Mouse (Mus musculus) large intestine, adult 2 months (tissue): ENCODE results near the gene Brd3os. TPM values are rescaled to one million over a fixed set of nuclear protein-coding genes. Genes with fewer than 3 reads are reported as not detected.

Experiments used
- DNase-seq: peaks from one replicate; pipeline ENCODE4 v3.0.0-alpha.2; 2012; ENCODE audit warnings: low read depth, low spot score
- WGBS: fragments of 180-500 bp; shearing (Covaris S2); methylation state at CpG from one replicate; pipeline ENCODE4 v1.1.7; 2018; 5-methylcytosine and 5-hydroxymethylcytosine counted together
- polyA plus RNA-seq: library from polyadenylated mRNA; depleted of rRNA; stranded (reverse); fragments of >200 nt; gene quantifications from 2 replicates; pipeline ENCODE4 v1.2.3, GENCODE M21; 2012

Gene Brd3os
- polyA plus RNA-seq, 1 experiment, result 1.8 TPM

DNA sequence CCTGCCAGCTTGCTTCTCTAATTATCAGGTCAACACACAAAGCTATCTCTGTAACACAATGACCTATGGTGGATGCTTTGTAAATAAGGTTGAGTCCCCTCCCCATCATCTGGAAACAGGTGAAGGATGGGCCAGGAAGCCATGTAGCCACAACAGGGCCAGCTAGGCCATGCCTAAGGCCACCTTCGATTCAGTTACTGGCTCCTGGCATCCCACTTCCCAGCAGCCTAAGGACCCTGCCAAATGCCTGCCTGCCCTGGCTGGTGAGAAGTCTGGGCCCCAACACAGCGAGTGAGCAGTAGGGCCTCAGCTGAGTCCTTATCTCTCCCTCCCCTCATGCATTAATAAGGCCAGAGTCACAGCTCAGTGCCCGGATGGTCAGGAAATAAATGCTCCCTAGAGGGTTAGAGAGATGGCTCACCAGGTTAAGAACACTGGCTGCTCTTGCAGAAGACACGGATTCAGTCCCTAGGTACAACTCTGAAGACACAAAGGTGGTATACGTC lies 24.4 kb upstream of the Brd3os start:
- no peak for DNase-seq
- 67% methylated on average over 5 of the region's 5 CpGs for WGBS

- DNase-seq, result no peak
- WGBS, result 13% methylated on average over 6 of the region's 6 CpGs
These were observed 23.5 kb upstream of the Brd3os start for GRCm38 (mm10) chr2:27418577-27419070.

DNA sequence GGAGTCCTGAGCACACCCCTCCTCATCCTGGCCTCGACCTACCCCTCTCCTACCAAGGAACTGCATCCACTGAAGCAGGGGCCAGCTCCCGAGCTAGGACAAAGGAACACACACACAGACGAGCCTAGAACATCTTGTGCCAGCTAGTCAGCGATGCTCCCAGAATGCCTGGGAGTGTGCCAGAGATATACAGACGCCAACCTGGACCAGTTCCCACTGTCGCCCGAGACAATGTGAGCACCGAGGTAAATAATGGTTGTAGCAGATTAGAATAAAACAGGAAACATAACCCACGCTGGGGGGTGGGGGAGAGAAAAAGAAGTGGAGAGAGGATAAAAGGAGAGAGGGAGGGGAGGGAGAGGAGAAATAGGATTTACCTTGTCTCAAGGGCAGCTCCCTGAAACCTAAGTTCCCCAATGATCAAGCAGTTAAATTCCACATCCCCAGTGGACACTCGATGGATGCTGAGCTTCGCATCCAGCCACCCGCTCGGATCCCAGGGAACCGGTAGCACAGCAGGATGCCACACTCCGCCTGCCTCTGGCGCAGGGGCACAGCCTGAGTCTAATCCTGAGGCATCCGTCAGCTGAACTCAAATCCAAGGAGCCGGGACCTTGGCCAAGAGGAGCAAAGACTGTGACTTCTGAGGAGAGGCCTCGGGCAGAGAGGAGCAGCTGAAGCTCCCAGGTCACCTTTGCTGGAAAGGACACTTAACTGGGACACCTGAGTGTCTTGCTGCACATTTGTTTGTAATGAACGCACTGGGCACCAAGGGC lies 20.6 kb upstream of the Brd3os start:
- no peak for DNase-seq
- WGBS, result 57% methylated on average over 20 of the region's 20 CpGs

GRCm38 (mm10) chr2:27423596-27423995 lies 18.5 kb upstream of the Brd3os start:
- no peak for DNase-seq
- WGBS, result 79% methylated on average over 7 of the region's 7 CpGs

DNA sequence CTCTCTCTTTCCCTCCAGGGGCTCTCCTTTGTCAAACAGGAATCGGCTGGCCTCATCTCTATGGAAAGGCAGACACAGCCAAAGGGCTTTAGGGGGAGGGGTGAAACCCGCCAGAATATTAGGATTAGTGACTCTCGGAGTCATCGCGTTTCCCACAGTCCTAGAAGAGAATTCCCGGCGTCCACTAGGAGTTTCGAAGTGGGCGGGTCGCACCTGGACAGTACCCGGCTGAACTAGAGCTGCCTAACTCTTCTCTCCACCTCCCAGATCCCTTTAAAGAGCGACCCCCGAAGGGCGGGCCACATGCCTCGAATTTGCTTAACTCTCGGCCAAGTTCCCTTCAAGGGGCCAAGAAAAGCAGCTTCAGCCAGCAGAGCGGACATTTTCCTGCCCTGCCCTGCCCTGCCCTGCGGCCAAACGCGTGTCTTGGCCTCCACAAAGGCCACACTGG lies 16.9 kb upstream of the Brd3os start:
- DNase-seq, result no peak
- 14% methylated on average over 20 of the region's 20 CpGs for WGBS

DNA sequence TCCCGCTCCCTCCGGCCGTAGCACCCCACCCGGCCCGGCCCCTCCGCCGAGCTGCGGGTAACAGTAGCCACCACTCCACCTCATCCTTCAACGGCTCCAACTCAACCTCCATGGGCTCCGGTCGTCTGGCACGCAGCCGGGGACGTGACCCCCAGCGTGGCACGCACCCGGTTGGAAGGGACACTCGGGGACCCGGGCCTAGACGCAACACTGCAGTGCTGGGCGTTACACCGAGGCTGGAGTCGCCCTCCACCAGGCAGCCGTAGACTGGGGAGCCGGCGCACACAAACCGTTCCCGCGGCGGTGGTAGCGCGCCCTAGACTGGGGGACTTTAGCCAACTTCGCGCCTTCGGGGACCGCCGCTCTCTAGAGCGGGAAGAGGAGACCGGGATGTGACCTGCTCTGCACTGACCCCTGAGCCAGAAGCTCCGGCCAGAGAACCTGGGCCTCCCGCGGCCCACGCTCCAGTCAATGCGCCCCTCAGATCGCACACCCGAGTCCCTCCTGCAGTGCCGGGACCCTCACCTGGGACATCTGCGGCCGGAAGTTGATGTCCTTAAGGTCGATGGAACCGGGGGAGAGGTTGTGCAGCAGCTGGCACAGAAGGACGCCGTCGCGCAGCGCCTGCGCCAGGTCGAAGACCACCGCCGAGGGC lies 16.2 kb upstream of the Brd3os start:
- no peak for DNase-seq
- WGBS, result under 1% methylated on average over 60 of the region's 60 CpGs

DNA sequence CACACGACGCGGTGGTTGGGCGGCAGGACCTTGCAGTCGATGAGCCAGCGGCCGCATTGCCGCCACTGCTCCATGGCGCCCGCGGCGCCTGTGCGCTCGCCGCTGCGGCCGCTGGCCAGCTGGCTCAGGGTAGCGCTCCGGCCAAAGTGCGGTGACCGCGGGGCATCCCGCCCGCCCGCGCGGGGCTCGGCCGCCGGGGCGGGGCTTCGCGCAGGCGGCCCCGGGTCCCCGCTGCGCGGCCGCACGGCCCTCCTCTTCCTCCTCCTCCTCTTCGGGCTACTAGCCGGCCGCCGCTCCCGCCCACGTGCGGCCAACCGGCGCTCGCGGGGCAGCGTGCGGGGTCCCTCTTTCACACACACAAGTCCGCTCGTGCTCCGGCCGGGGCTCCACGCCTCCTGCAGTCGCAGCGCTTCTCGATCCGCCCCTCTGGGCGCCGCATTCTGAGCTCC lies 15.7 kb upstream of the Brd3os start:
- no peak for DNase-seq
- WGBS, result under 1% methylated on average over 64 of the region's 64 CpGs

DNA sequence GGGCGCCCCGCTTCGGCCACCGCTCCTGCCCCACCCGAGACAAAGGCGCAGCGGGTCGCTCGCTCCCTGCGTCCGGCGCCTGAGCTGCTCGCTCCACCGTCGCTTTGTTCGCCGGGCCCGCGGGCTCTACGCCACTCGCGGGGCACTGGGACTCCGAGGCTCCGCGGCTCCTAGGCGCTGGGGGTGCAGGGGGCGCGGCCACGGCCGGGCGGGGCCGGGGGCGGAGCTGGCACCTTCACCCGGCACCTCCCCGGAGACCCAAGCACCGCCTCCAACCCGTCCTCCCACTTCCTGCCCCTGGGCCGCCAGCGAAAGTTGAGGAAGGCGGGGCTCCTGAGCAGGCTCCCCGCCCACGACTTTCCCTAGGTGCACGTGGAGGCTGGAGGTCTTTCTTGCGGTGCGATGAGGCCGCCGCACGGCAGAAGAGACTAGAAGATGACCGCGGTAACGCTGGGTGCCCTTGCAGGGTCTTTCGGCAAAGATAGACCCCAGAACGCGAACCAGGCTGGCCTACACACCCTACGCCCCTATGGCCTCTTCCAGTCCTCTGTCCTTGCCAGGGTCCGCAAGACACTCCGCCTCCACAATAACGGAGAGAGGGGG lies 15.2 kb upstream of the Brd3os start, which contains the start of gene Vav2:
TSS of gene Vav2 (minus strand) at position 179 of the 603 bp plus-strand sequence.
- WGBS, result under 1% methylated on average over 57 of the region's 58 CpGs
- peak; percentile 72 for DNase-seq

- under 1% methylated on average over 4 of the region's 4 CpGs for WGBS
- DNase-seq, result peak; percentile 60
These were observed 14.1 kb upstream of the Brd3os start for GRCm38 (mm10) chr2:27428071-27428470.

- WGBS, result 81% methylated on average over 7 of the region's 7 CpGs
- DNase-seq, result no peak
These were observed 11.5 kb upstream of the Brd3os start for GRCm38 (mm10) chr2:27430621-27431020.

DNA sequence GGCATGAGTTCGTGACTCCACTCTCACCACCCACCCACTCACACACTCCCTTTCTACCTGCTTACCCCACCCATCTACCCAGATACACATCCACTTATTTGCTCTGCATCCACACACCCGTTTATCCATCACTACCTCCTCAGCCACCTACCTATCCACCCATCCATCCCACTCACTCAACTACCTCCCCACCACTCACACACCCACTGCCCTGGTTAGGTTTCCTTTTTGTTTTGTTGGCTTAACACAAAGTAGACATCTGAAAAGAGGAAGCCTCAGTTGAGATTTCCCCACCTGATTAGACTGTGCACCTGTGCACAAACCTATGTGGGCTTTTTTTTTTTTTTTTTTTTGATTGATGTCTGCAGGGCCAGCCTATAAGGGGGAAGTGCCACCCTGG lies 9.5 kb upstream of the Brd3os start:
- WGBS, result 37% methylated on average over 2 of the region's 2 CpGs
- no peak for DNase-seq

DNA sequence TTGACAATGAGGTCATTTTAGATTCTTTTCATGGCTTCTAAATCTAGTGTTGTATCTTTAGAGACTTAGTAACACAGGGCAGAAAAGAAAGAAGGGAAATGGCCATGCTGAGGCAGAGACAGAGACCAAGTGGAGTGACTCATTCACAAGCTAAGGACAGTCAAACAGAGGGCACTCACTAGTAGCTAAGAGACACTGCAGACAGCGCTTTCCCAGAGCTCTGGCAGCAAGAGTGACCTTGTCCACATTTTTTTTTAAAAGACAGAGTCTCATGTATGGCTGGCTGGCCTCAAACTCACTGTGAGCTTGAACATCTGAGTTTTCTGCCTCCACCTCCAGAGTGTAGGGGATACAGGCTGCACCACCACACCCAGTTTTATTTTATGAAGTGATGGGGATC lies 4.2 kb upstream of the Brd3os start:
- DNase-seq, result no peak
- WGBS, result 43% methylated on average over 1 of the region's 1 CpGs

GRCm38 (mm10) chr2:27438281-27438680 lies 3.8 kb upstream of the Brd3os start:
- WGBS, result 12% methylated on average over 11 of the region's 11 CpGs
- DNase-seq, result no peak

- 30% methylated on average over 20 of the region's 20 CpGs for WGBS
- no peak for DNase-seq
These were observed 755 bp downstream of the Brd3os start for GRCm38 (mm10) chr2:27442708-27443449.

GRCm38 (mm10) chr2:27443450-27443708 lies 1.3 kb downstream of the Brd3os start:
- 71% methylated on average over 5 of the region's 5 CpGs for WGBS
- no peak for DNase-seq

DNA sequence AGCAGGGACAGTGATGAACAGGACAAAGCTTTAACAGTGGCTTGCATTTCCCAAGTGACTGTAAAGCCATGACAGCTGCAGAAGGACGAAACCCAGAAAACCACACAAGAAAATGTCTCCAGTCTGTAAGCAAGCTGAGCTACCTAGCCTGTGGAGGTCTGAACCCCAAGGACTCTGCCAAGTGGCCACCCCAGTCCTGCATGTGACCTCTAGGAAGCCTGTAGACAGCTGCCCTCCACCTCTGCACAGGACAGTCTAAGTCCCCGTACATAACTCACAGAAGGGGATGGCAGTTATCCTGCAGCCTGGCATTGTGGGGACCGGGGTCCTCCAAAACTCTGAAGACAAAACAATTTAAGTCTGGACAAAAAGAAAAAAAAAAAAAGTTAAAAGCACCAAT lies 3.8 kb downstream of the Brd3os start:
- 98% methylated on average over 3 of the region's 3 CpGs for WGBS
- no peak for DNase-seq

GRCm38 (mm10) chr2:27446812-27447211 lies 4.7 kb downstream of the Brd3os start:
- 90% methylated on average over 8 of the region's 8 CpGs for WGBS
- no peak for DNase-seq

DNA sequence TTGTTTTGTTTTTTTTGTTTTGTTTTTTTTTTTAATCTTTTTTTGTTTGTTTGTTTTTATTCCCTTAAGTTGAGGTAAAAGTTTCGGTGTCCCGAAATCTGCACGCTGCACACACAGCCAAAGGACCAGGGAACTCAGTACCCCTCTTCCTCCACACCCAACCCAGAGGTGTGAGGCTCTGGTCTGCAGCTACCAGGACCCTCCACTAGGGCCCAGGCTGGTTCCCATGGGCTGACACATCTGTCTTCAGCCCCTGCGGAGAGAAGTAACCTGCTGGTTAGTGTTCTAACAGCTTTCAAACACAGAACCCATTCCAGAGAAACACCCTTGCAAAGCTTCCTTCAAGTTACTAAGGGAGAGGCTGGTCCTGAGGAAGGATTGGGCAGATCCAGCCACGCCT lies 5.7 kb downstream of the Brd3os start:
- DNase-seq, result no peak
- 88% methylated on average over 5 of the region's 5 CpGs for WGBS

- WGBS, result 86% methylated on average over 14 of the region's 14 CpGs
These were observed 8.1 kb downstream of the Brd3os start for GRCm38 (mm10) chr2:27450226-27450625.

DNA sequence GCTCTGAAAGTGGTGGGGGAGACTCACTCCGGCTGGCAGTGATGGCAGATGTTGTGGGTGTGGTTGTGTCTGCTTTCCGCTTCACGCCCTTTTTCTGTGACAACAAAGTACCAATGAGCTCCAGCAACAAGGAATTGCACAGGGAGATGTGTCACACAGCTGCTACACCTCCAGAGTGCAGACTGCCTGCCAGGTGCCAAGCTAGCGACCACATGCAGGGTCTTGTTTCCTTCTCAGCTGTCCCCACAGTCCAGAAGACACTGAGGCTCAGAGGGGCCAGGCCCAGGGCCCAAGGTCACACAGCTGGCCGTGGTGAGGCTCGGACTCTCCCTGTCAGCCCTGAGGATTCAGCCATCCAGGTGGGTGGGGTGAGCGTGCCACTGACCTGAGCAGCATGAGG lies 17.6 kb downstream of the Brd3os start:
- no peak for DNase-seq
- WGBS, result 77% methylated on average over 7 of the region's 7 CpGs

More at GRCm38 (mm10) chr2:27450226-27450625, 8.1 kb downstream of the Brd3os start:
- no peak for DNase-seq
